Mouse (Mus musculus) v-Abl transformed pro-B cells (cell line): ENCODE results near the gene Dgat2.

Experiments
- in situ Hi-C, 2 experiments: fragments of 400-800 bp; cut with MboI; formaldehyde crosslinking; loops; one replicate each; pipeline ENCODE4 v1.15.1; 2025; ENCODE audit not compliant: unreplicated experiment in 2 of 2

The Dgat2 gene

DNA sequence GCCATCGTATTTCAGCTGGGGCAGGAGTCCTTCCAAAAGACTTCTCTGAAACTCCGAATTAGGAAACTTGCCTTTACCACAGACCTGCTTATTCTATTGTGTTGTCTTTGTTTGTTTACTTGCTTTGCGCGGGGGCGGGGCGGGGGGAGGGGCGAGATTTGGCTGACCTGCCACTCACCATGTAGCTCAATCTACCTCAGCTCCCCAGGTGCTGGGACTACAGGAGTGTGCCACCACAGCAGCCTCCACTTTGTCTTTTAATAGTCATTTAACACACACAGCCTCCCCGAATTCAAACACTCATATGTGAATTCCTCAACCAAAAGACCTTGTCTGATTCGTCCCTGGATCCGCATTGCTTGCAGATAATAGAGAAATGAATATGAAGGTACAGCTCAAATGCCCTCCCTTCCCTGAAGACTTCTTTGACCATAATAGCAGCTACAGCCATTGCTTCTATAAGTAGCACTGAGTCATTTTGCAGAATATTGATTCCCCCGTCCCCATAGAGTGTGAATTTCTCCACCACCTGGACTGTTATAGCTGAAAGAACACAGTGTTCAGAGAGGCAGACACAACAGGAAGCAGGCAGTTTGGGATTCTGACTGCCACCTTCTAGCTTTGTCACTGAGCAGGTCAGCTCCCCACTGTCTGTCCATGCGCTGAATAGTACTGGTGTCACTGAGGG lies 40.5 kb downstream of the Dgat2 start:
- in situ Hi-C loops = no loop called here

DNA sequence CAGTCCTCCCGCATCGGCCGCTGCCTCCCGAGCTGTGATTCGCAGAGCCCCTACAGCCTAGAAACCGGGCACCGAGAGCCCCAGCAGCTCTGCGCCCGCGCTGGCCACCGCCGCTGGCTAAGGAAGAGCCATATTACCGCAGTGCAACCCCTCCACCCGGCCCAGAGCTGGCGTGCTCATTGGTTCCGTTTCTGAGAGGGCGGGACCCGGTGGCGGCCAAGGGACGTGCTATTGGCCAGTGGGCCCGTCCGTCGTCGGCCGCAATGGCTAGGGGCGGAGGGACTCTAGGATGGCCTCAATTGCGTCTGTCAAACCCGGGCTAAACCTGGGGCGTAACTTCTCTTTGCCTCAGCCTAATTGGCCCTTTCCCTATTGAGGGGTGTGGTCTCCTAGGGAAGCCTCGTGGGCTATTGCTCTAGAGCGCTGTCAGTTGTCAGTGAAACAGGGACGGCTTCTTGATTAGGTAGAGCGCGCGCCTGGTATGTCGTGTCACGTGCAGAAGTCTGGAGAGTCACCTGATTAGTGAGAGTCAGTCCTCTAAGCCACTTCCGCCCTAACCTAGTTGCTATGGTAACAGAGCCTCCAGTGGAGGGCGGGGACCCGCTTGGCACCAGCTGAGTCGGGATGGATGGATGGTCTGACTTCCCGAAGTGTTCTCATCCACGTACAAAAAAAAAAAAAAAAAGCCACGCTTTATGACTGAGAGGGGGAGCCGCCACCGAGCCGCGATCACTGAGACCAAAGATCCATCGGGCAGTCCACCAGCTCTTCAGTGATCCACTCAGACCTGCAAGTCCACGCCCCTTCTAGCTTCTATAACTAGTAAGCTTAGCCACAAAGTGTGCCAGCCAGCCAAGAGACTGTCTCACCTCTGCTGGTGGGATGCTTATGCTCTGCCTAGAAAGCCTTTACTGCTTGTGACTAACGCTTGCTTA lies 41.3 kb downstream of the Dgat2 start, which contains the start of gene Uvrag:
Uvrag (minus strand) TSS at position 158 of the 935 bp plus-strand sequence.
- in situ Hi-C loops = no loop called here

DNA sequence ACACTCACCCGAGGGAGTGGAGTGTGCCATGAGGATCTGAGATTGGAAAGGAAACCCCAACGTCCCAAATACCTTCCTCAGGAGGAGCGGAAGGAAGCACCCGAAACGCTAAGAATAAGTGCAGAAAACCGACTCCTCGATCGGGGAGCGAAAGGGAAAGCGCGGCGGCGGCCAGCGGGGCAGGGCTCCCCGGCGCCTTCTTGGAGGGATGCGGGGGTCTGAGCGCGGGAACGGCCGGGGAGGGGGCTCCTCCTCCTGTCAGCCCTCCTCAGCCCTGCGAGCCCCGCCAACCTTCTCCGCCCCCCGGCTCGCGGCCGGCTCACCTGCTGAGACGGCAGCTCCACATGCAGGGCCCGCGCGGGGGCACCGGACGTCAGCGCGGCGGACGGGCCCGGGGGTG lies 42.0 kb downstream of the Dgat2 start:
- in situ Hi-C loops = no loop called here

DNA sequence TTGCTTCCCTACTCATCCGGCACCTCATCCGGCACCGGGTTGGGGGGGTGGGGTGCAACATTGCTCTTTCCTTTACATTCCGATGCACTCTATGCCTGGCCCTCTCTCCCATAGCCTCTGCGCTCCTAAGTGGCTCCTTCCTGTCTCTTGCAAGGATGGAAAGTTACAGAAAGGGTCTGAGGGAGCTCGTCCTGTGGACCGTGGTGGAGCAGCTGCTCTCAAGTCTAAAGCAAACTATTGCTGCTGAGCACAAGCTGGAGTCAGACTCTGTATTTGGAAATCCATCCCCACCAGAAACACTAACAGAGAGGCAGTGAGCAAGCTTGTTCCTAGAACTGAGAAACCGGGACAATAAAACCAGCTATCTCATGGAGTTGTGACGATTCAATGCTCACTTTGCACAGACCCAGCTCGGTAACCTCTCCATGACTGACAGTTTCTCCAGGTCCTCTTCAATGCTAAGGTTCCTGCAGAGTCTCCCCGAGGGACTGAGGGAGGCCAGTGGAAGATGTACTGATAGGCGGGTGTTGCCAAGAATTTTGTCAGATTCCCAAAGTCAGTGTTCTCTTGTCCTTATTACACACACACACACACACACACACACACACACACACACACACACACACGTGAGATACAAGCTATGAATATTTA lies 42.6 kb downstream of the Dgat2 start:
- in situ Hi-C loops = no loop called here

DNA sequence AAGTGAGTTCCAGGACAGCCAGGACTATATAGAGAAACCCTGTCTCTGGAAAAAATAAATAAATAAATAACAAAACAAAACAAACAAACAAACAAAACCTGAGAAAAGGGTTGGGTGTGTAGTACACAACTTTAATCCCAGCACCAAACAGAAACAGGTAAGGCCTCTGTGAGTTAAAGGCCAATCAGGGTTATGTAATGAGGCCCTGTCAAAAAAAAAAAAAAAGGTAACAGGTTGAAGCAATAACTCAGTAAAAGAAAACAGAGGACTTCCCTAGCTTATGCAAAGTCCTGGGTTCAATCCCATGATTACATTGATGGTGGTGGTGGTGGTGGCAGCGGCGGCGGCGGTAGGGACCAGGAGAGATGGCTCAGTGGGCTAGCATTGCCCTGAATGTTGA lies 45.0 kb downstream of the Dgat2 start:
- in situ Hi-C loops = no loop called here

DNA sequence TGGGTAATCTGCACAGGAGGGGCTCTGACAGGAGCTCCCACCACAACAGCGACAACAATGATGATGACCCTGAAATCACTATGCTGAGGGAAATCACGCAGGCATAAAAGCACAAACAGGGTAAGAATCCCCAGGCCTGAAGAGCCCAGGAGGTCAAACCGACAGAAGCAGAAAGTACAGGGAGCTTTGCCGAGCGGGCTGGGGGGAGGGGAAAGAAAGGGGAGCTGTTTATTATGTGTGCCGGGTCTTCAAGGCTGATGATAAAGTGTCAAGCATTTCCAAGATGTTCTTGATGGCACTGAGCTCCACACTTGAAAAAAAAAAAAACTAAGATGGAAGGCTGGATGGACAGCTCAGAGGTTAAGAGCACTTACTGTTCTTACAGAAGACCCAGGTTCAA lies 45.7 kb downstream of the Dgat2 start:
- in situ Hi-C loops = no loop called here

DNA sequence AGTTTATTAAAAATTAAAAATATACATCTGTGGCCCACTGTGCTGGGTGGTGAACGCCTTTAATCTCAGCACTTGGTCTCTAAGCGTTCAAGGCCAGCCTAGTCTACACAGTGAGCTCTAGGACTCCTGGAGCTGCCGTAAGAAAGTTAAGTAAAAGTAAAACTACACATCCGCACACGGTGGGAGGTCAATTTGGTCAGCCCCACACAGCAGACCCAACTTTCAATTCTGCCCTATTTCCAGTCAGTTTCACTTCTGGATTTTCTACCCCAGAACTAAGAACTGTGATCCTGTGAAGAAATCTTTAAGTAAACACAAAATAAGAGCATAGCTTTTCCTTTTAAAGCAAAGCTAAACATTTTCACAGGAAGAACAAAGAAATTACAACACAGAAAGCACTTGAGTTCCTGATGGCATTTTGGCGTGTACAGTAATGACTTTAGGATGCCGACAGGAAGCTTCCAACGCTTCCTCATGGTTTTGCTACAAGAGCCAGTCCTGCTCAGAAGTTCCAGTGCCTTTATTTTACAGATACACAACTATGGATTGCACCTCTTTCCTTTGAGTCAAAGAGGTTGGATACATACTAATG lies 48.6 kb downstream of the Dgat2 start:
- in situ Hi-C loops = no loop called here

DNA sequence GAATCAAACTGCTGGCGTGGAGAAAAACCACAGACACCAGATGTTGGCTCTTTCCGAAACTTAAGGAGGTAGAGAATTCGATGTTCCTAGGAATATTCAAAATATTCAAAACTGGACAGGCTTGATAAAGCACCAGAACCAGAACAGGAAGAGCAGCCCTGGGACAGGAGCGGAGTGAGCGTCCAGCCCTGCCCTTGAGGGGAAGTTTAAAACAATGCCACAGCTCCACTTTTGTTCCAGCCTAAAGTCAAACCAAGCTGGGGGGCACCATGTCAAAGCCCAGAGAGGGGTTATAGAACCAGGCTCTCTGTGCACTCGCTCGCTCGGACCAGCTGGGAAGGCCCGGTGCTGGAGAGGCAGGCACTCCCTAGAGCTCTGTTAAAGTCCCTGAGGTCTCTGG lies 49.9 kb downstream of the Dgat2 start:
- in situ Hi-C loops = no loop called here

DNA sequence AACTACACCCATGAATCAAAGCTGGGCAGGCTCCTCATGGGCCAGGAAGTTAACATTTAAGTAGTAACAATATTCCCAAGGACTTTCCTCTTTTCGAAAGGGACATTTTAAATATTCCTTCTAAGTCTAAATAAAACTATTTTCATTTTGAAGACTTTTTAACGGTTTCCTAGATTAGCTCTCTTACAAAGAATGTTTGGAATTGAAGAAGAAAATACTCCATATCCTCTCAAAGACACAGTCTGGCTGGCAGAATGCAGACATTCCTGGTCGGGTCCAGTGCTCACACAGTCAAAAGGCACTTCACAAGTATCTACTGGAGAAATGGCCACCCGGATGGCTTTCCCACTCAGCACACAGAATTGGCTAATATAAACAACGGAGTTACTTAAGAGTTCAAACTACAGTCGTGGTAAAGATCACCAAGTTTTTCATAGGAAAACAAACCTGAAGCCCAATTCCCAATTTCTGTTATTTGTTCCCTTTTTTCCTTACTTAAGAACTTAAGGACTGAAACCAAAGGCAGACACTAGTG lies 50.6 kb downstream of the Dgat2 start:
- in situ Hi-C loops = no loop called here

DNA sequence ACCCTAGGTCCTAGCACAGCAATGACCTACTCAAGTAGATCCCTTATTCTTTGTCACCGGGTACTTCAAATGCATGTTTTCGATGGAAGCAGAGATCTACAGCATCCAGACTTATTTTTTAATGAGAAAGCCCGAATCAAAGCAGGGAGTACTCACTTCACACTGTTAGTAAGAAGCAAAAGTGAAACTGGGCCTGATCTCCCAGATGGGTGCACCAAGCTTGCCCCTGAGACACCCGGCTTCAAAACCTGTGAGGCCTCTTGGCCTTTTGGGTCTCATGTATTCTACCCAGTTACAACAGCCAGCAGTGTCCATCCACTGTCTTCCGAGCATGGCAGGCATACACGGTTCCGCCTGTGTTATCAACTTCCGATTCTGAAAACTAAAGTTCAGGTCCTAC lies 53.6 kb downstream of the Dgat2 start:
- in situ Hi-C loops = no loop called here

DNA sequence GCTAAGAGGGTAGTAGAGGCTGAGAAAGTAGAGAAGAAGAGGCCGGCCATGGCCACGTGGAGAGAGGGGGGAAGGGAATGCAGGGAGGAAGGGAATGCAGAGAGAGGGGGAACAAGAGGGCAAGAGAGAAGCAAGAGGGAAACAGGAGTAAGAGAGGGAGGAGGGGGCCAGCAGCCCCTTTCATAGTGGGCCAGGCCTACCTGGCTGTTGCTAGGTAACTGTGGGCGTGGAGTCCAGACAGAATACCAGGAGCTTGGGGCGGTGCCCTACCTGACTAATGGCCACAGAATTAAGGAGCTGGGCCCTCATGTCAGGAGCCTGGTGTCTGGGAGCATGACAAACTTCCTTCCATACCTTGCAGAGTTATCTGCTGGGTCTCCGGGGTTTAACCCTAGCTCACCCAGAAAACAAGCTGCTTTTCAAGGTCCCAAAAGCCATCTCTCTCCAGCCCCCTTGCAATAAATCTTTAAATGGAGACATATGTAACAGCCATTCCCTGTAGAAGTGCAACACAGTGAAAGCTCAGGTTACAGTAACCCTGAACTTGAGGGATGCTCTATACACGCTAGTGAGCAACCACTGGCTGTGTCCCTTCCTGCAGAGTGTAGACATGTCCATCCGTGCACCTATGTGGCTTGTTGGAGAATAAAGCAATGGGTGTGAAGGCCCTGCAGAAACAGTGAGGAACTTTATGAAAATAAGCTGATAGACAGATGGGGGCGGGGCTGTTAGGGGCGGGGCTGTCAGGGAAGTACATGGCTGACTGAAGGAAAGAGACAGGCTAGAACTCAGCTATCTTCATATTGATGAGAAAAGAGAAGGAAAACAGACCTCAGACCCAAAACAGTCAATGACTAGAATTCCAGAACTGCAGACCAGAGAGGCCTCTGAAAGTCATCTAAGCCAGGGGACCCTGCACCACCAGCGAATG lies 54.2 kb downstream of the Dgat2 start:
- in situ Hi-C loops = no loop called here

DNA sequence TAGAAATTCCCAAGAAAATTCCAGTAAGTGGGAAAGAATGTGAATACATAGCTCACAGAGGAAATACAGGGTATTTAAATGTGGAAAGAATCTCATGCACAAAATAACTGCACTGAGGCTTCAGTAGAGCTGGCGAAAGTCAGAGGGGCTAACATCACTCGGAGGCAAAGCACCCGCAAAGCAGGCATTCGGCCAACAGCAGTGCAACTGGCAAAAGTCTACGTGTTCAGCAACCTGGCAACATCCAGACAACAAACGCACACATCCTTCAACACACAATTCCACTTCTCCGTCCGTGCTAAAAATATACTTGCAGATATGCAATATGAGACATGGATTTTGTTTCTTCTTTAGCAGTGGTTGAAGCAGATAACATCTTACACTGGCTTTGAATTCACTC lies 56.5 kb downstream of the Dgat2 start:
- in situ Hi-C loops = no loop called here

DNA sequence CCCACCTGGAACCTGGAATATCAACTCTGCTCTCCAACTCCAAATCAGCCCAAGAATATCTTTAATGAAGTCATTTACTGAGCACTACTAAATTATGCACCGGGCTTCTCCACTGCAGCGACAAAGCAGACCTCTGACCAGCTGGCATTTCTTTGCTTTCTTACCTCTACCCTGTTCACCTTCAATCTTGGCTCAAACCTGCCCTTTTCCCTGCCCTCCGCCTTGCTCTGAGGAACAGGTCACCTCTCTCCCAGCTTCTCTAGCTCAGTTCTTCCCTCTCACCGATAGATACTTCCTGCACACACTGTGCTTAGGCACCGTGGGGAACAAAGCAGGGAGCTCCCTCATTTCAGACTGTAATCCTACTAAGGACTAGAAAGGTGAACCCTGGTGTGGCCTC lies 59.9 kb downstream of the Dgat2 start:
- in situ Hi-C loops = no loop called here

DNA sequence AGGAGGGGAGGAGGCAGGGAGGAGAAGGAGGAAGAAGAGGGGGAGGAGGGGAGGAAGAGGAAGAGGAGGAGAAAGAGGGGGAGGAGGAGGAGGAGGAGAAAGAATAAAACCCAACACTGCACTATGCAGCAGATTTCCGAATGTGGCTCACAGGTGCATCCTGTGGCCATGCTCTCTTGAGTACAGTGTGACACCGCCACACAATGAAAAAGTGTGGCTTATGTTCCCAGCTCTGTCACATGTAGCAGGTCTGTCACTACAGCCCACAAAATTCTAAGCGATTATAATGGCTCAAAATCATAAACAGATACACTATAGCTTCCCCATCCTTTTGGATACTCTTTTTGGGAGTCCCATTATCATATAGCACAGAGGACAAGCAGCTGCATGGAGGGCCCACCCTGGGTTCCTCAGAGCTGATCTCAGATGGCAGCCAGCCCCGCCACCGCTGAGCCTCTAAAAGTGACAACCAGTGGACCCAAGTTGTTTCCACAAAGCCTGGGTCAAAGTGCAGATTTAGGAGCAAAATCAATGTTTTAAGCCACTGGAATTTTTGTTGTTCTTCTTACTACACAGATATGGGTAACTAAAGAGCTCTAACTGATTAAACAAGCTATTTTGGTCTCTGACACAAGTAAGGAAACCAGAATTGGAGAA lies 61.5 kb downstream of the Dgat2 start:
- in situ Hi-C loops = no loop called here

DNA sequence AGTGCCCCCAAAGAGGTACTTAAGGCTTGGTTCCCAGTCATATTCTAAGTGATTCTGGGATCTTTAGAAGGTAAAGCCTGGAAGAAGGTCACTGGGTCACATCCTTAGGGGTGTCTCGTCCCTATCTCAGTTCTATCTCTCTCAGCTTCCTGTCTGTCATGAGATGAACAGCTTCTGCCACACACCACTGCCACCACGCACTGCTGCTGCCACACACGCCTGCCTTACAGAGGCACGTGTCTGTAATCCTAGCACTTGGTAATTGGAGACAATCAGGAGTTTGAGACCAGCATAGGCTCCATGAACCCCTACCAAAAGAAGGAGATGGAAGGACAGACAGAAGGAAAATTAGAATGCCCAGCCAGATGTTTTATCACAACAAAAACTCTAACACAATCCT lies 62.4 kb downstream of the Dgat2 start:
- in situ Hi-C loops = no loop called here

DNA sequence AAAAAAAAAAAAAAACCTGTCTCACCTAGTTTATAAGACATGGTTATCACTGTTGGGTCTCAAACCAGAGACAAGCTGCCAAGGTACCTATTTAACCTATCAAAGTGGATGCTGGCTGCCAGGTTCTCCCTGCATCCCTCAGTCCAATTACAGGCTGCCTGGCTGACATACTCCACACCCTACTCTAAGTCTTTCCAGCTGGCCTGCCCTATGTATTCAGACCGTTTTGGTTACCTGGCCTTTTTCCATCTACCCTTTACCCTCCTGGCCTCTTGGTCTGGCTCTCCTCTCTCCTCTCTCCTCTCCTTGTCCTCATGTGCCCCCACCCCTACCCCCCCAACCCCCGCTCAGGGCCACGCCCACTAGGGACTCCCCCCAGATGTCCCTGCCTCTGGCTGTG lies 65.7 kb downstream of the Dgat2 start:
- in situ Hi-C loops = no loop called here

DNA sequence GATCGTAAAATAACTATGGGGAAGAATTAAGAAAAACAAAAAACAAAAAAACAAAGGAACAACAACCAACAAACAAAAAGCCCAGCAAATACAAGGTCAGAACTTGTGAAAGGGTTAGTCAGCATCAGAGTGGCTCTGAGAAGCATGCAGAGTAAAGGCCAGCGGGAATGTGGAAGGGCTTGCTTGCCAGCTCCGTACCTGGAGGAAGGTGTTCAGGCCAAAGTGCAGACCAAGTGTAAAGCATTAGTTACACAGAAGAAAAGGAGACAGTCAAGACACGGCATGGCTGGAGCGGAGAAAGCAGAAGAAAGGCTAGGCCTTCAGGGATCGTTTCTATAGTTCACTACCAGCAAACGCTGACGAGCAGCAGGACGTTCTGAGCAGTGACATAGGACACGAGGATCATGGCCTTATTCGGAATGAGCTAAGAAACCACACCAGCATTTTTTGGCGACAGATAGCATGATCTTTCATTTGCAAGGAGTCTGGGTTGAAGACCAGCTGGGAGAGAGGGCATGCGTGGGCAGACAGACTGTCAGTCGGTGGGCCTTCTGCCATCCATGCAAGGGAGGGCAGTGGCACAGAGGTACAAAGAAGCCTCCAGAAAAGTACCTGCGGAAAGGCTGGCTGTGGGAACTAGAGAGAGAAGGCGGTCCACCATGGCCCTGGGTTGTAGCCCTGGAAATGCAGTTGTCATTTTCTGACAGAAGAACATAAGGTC lies 68.4 kb downstream of the Dgat2 start:
- in situ Hi-C loops = no loop called here

DNA sequence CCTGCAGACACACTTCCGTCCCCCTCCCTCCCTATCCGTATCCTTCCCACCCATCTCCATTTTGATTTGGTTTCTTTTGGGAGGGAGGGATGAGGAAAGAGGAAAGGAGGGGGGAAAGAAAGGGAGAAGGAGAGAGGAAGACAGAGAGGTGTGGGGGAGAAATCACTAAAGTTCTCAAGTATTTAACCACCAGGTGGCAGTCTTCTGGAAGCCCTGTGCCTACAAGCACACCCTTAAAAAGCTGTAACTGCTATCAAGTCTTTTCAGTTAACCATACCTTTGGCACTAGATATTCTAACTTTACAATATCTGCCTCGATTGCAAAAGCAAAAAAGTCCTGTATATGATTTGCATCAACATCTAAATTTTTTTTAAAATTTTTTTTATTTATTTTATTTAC lies 75.0 kb downstream of the Dgat2 start:
- in situ Hi-C loops = loop anchor here (5.0 kb wide), 1 partner anchor 40 kb away; no protein-coding TSS in a partner anchor
